Mouse (Mus musculus) spleen, postnatal 4 days (tissue): ENCODE results near the gene Dph5.
"Not testable (repeated sequence)": the region's sequence is repeated elsewhere in the genome, so short reads cannot be mapped to it uniquely, and the experiment has no call there.

Experiments
- DNase-seq, 2 experiments: peaks; one replicate each; pipeline ENCODE4 v3.0.0; 2022; ENCODE audit warnings: low spot score in 2 of 2

Gene Dph5

GRCm38 (mm10) chr3:115892341-115892740, 4.7 kb downstream of the Dph5 start:
- no peak for DNase-seq

- no peak for DNase-seq
Observed at GRCm38 (mm10) chr3:115893166-115893565, 5.5 kb downstream of the Dph5 start.

- no peak for DNase-seq
Observed at GRCm38 (mm10) chr3:115898354-115898948, 10.8 kb downstream of the Dph5 start.

- no peak for DNase-seq
Observed at GRCm38 (mm10) chr3:115902301-115902956, 14.8 kb downstream of the Dph5 start.

DNA sequence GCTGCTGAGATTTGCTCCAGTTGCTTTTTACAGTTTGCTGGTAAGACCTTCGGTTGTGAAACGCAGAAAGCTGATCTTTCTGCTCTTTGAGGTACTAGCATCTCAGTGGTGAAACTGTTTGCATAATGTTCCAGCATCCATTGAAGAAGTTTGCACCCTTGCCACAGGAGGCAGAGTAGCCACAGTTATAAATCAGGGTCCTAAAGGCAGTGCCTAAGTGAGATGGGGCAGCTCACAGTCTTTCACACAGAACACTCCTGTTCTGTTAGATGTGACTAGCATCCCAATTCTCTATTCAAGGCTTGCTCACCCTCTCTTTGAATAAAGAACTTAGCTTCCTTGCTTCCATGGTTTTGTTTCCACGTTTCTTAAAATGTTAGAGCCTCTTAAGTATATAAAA, 17.4 kb downstream of the Dph5 start:
- DNase-seq, result no peak

DNA sequence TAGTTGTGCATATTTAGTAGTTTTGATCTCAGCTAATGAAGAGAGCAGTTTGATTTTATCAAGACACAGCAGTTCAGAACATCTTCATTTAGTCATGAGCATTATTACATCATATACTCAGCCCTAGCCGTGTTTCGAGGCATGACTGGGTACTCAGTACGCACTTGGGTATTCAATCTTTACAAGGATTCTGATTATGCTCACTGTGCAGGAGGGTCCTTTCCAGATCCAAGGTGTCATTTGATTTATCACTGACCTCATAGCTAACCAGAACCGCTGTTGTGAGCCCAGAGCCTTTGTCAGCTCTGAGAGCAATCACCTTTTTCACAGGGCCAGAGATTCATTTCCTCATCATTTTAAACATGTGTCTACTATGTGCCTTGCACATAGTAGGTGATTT, 17.9 kb downstream of the Dph5 start:
- DNase-seq, result no peak

DNA sequence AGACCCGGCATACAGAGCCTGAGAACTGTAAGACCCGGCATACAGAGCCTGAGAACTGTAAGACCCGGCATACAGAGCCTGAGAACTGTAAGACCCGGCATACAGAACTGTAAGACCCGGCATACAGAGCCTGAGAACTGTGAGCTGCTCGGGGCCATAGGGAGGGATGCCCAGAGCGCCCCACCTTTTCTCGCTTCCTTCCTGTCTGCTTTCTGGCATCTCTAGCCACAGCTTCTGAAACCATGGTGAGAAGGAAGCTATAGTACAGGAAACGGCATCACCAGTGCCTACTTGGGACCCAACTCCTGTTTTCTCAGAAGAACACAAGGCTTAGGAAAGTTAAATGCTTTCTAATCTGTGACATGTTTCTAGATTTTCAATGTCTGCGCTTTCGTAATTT, 19.8 kb downstream of the Dph5 start:
- DNase-seq, result not testable (repeated sequence)

GRCm38 (mm10) chr3:115924401-115925190, 37.0 kb downstream of the Dph5 start:
- no peak for DNase-seq

DNA sequence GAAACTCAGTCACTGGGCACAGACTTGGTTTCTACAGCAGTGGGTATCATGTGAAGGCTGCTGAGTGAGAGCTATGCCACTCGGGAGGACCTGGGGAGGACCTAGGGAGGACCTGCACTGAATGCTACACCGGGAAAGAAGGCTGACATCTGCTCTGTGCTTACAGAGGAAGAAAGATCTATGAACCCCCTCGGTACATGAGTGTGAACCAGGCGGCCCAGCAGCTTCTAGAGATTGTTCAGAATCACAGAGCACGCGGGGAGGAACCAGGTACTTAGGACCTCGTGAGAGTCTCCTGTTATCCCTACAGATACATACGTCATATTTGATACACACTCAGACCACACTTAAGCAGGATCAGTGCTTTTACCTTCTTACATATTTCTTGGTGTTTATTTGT, 38.9 kb downstream of the Dph5 start:
- DNase-seq, result peak in 1 of 2 experiments; percentile 48

DNA sequence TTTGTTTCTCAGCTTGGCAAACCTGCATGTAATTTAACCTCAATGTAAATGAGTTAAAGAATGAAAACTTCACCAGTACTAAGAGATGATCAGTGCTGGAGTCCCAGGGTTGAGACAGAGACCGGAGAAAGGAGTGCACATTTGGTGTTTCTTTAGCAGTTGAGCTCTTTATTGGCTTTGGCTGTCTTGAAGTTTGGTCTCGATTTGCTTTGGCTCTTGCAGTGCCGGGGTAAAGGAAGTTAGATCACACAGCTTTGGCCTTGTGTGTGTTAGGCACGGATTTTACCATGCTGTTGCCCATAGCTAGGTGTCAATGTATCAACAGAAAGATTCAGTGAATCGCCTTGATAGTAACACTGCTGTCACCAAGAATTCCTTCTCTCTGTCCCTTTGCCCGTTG, 44.1 kb downstream of the Dph5 start:
- no peak for DNase-seq

DNA sequence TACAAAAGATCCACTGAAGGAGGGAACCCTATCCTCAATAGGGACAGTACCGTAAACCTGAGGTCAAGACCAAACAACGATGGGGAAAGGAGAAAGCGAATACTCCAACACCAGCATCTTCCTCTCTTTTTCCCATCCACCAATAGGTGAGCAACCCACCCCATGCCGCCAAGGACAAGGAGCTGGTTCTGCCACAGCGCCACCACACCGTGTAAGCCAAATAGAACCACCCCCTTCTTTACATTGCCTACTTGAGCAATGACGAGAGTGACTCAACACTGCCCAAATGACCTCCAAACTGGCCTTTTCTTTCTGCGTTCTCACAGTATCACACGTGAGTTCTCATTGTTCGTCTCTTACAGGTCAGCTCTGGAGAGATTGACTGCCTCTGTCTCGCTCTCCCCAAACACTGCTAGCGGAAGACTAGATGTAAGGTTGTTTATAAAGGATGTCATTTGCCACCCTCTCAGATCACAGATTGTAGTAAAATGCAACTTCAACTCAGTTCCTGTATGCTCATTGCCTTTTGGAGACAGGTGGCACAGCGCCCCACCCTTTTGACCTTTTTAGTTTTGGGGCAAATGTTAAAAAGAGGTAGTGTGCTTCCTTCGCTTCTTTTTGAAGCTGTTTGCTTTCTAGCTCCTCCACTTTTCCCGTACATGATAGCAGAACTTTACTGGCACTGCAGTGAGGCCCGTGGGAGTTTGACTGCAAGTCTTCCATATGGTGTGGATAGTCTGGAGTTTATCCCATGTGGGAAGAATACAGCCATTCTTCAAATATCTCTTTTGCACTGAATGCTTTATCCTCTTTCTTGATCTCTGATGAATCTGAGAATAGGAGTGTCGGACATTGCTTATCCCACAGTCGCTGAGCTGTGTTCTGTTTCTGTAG, 45.9 kb downstream of the Dph5 start:
- no peak for DNase-seq

DNA sequence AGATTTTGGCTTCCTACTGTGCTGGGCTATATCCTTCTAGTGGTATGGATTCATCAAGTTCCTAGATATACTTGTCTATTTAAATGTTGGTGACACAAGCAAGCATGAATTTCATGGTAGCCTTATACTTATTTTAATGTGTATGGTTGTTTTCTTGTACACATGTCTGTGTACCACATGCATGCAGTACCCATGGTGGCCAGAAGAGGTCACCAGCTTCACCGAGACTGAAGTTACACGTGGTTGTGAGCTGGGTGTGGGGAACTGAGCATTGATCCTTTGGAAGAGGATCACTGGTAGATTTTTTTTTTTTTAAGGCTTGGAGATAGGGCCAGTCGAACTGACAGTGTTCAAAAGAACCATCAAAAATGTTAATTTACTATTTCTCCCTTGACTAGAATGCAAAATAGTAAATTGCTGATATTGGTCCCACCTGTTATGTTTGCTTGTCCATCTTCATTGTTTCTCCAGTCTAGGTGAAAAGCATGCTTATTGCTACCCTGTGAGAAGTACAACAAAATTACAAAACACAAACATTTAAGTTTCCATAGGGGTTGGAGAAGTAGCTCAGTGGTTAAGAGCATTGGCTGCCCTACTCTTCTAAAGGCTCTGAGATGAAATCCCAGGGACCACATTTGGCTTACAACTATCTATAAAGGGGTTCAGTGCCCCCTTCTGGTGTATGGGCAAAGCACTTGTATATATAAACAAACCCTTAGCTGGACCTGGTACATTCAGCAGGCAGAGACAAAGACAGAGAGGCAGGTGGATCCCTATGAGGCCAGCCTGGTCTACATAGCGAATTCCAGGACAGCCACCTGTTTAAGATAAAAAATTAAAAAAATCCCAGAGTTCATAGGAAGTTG, 49.3 kb downstream of the Dph5 start:
- DNase-seq, result peak; percentile 71 to 89

DNA sequence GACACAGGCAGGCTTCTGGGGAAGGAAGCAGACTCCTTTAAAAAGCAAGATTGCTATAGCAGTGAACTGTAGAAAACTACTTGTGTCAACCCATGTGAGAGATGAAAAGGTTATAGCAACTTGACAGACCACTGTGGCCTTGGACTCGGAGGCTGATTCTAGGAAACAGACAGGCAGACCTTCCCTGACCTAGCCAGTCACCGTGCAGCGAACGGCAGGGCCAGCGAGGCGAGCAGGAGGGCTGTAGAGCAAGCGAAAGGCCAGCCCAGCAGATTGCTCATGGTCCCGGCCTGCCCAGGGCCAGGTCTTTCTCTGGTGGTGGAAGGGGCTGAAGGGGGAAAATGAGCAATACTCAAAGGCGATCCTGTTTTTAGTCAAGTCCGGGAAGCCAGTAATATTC, 50.2 kb downstream of the Dph5 start:
- peak in 1 of 2 experiments; percentile 61 for DNase-seq

GRCm38 (mm10) chr3:115940510-115940909, 52.9 kb downstream of the Dph5 start:
- no peak for DNase-seq

- DNase-seq, result no peak
Observed at GRCm38 (mm10) chr3:115941464-115941863, 53.8 kb downstream of the Dph5 start.

DNA sequence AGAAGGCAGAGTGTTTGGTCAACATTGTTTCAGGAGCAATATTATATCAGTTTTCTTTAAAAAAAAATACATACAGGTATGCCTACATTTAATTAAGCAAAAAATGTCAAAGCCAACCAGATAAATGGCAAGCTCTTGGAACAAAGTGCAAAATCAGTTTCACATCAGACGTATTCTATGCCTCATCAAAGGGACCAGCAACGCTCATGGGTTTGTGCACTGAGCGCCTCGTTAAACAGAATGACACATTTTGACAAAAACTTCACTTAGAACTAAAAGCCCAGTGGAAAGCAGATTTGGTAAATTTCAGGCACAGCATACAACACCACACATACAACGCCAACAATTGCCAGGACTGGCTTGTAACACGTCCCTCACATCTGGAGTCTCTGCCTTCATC, 56.7 kb downstream of the Dph5 start:
- no peak for DNase-seq

- DNase-seq, result no peak
Observed at GRCm38 (mm10) chr3:115946272-115946671, 58.6 kb downstream of the Dph5 start.

DNA sequence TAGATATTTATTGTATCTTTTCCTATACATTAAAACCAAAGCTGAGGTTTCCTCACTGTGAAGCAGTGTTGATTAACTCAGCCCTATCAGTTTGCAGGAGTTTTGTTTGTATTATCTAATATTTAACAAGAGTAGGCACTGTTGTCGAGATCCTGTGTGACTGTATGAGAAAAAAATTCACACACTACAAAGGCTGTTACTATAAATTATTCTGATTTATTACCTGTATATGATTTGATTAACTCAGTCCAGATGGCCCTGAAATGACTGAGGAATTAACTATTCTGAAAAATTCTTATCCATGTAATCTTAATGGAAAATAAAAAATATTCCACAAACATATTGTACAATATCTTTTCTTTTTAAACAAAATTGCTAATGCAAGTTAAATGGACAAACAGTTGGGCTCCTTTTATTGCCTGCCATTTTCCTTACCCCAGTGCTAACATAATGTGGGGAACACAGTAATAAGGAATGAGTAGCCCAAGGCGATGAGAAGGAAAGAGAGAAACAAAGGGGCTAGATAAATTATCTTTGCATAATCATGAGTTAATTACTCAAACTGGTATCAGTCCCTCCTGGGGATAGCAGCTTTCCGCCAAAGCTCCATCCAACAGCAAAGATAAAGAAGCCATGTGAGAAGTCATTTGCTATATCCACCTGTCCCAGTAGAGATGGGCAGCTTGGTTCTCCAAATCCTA, 61.7 kb downstream of the Dph5 start:
- DNase-seq, result no peak

- no peak for DNase-seq
Observed at GRCm38 (mm10) chr3:115949921-115950877, 62.6 kb downstream of the Dph5 start.
